Mouse (Mus musculus) CH12.LX (cell line): ENCODE measurements around the gene Abi2. TPM values are rescaled to one million over a fixed set of nuclear protein-coding genes. Genes with fewer than 3 reads are reported as not detected.

Experiments
- DNase-seq: peaks from one replicate; pipeline ENCODE4 v3.0.0-alpha.2; 2013; ENCODE audit errors: extremely low read depth
- H3K27ac ChIP-seq: 2 replicates; pipeline ENCODE4 v1.5.1; 2012; ENCODE audit warnings: low read depth, mild to moderate bottlenecking, control low read depth, moderate library complexity; ENCODE audit not compliant: insufficient read depth
- H3K27me3 ChIP-seq: replicated peaks from 2 replicates; pipeline ENCODE3; 2012; ENCODE audit warnings: inconsistent platforms
- H3K36me3 ChIP-seq, 2 experiments: replicated peaks in 1 of 2; 2 replicates each; pipeline versions ENCODE3 to v1.6.1; 2012; ENCODE audit warnings: inconsistent platforms in 1 of 2, low read length in 1 of 2, mild to moderate bottlenecking in 1 of 2, mixed read lengths in 1 of 2, moderate library complexity in 1 of 2; ENCODE audit not compliant: control insufficient read depth in 1 of 2, insufficient read depth in 1 of 2
- H3K4me1 ChIP-seq, 2 experiments: 2 replicates each; pipeline ENCODE4 v1.6.1; 2012; ENCODE audit warnings: inconsistent platforms in 1 of 2, moderate library complexity in 1 of 2; ENCODE audit not compliant: insufficient read depth in 2 of 2, control insufficient read depth in 1 of 2
- H3K4me2 ChIP-seq: 2 replicates; pipeline ENCODE4 v1.6.1; 2012; ENCODE audit warnings: low read depth, mild to moderate bottlenecking, control low read depth; ENCODE audit not compliant: poor library complexity, insufficient read depth, severe bottlenecking
- H3K4me3 ChIP-seq, 3 experiments: fragments of 150-350 bp in 1 of 3; sonication (generic) in 1 of 3; replicated peaks in 1 of 3; 2 replicates each; pipeline versions ENCODE3 to v1.5.1; 2011 to 2012; ENCODE audit warnings: low read depth in 2 of 3, low read length in 2 of 3, mild to moderate bottlenecking in 2 of 3, moderate library complexity in 2 of 3, control low read depth in 1 of 3, improper control_type of control experiment in 1 of 3, inconsistent platforms in 1 of 3, mixed read lengths in 1 of 3; ENCODE audit not compliant: poor library complexity in 1 of 3
- H3K79me2 ChIP-seq: replicated peaks from 2 replicates; pipeline ENCODE4 v1.6.1; 2012; ENCODE audit warnings: mild to moderate bottlenecking, moderate library complexity; ENCODE audit not compliant: control insufficient read depth, poor library complexity, insufficient read depth, severe bottlenecking; ENCODE audit errors: extremely low read depth
- H3K9ac ChIP-seq: 2 replicates; pipeline ENCODE4 v1.6.1; 2012; ENCODE audit warnings: low read depth, mild to moderate bottlenecking, control low read depth, moderate library complexity; ENCODE audit not compliant: insufficient read depth
- H3K9me3 ChIP-seq: replicated peaks from 2 replicates; pipeline ENCODE3; 2012; ENCODE audit warnings: low read length, inconsistent platforms, mixed read lengths
- BHLHE40 ChIP-seq: IDR thresholded peaks from 2 replicates; pipeline ENCODE4 v1.6.1; 2011; ENCODE audit warnings: mild to moderate bottlenecking, low read depth, low read length, improper control_type of control experiment
- CHD1 ChIP-seq: IDR thresholded peaks from 2 replicates; pipeline ENCODE4 v1.6.1; 2012; ENCODE audit warnings: low read depth, low read length, improper control_type of control experiment, inconsistent platforms
- CTCF ChIP-seq, 2 experiments: IDR thresholded peaks in 1 of 2; conservative IDR thresholded peaks in 1 of 2; 2 replicates each; pipeline ENCODE4 v1.5.1; 2011 to 2012; ENCODE audit warnings: low read depth in 2 of 2, low read length in 2 of 2, improper control_type of control experiment in 1 of 2, inconsistent platforms in 1 of 2, mild to moderate bottlenecking in 1 of 2, moderate library complexity in 1 of 2
- E2F4 ChIP-seq: IDR thresholded peaks from 2 replicates; pipeline ENCODE4 v1.6.1; 2011; ENCODE audit warnings: low read depth, low read length, improper control_type of control experiment; ENCODE audit not compliant: insufficient replicate concordance
- ELF1 ChIP-seq: IDR thresholded peaks from 2 replicates; pipeline ENCODE4 v1.6.1; 2014; ENCODE audit warnings: low read depth, mild to moderate bottlenecking, inconsistent platforms, low read length, improper control_type of control experiment
- ETS1 ChIP-seq: conservative IDR thresholded peaks from 2 replicates; pipeline ENCODE4 v1.6.1; 2012; ENCODE audit warnings: low read depth, mild to moderate bottlenecking, inconsistent platforms, low read length, improper control_type of control experiment, moderate library complexity
- HCFC1 ChIP-seq: IDR thresholded peaks from 2 replicates; pipeline ENCODE4 v1.6.1; 2012; ENCODE audit warnings: low read depth, mild to moderate bottlenecking, inconsistent platforms, low read length, improper control_type of control experiment
- IRF4 ChIP-seq: IDR thresholded peaks from 2 replicates; pipeline ENCODE4 v1.6.1; 2014; ENCODE audit warnings: low read depth, mild to moderate bottlenecking, inconsistent platforms, low read length, improper control_type of control experiment
- JUN ChIP-seq: IDR thresholded peaks from 2 replicates; pipeline ENCODE4 v1.6.1; 2011; ENCODE audit warnings: low read depth, mild to moderate bottlenecking, low read length, improper control_type of control experiment, moderate library complexity; ENCODE audit not compliant: insufficient read depth
- KAT2A ChIP-seq: IDR thresholded peaks from 2 replicates; pipeline ENCODE4 v1.6.1; 2012; ENCODE audit warnings: low read length, improper control_type of control experiment, inconsistent platforms; ENCODE audit not compliant: insufficient replicate concordance
- MAX ChIP-seq: IDR thresholded peaks from 2 replicates; pipeline ENCODE4 v1.6.1; 2011; ENCODE audit warnings: low read length, improper control_type of control experiment
- MAZ ChIP-seq: IDR thresholded peaks from 2 replicates; pipeline ENCODE4 v1.6.1; 2012; ENCODE audit warnings: low read depth, mild to moderate bottlenecking, inconsistent platforms, low read length, improper control_type of control experiment, moderate library complexity
- NRF1 ChIP-seq: IDR thresholded peaks from 2 replicates; pipeline ENCODE4 v1.6.1; 2014; ENCODE audit warnings: low read depth, mild to moderate bottlenecking, inconsistent platforms, low read length, improper control_type of control experiment, moderate library complexity
- PAX5 ChIP-seq: IDR thresholded peaks from 2 replicates; pipeline ENCODE4 v1.6.1; 2012; ENCODE audit warnings: low read length, inconsistent platforms, mixed read lengths
- POLR2AphosphoS2 ChIP-seq: IDR thresholded peaks from 2 replicates; pipeline ENCODE4 v1.6.1; 2011; ENCODE audit warnings: low read depth, low read length, improper control_type of control experiment
- RAD21 ChIP-seq: IDR thresholded peaks from 2 replicates; pipeline ENCODE4 v1.6.1; 2011; ENCODE audit warnings: low read depth, mild to moderate bottlenecking, low read length, improper control_type of control experiment, moderate library complexity
- SIN3A ChIP-seq: IDR thresholded peaks from 2 replicates; pipeline ENCODE4 v1.6.1; 2012; ENCODE audit warnings: low read length, improper control_type of control experiment, inconsistent platforms
- TCF12 ChIP-seq: IDR thresholded peaks from 2 replicates; pipeline ENCODE4 v1.6.1; 2014; ENCODE audit warnings: low read depth, mild to moderate bottlenecking, inconsistent platforms, low read length, improper control_type of control experiment
- USF1 ChIP-seq: IDR thresholded peaks from 2 replicates; pipeline ENCODE4 v1.6.1; 2014; ENCODE audit warnings: low read depth, mild to moderate bottlenecking, inconsistent platforms, low read length, improper control_type of control experiment
- ZNF384 ChIP-seq: IDR thresholded peaks from 2 replicates; pipeline ENCODE4 v1.6.1; 2012; ENCODE audit warnings: low read depth, low read length, improper control_type of control experiment, inconsistent platforms
- dilution Hi-C: fragments of 300-500 bp; cut with MboI; formaldehyde crosslinking; loops from 2 replicates; pipeline ENCODE4 v1.14.3; 2020; ENCODE audit warnings: low sequenced_read_pairs; ENCODE audit not compliant: extremely low pct_unique_long_range_greater_than_20kb, extremely low pct_ligation_motif_present
- in situ Hi-C: fragments of 300-500 bp; cut with MboI; formaldehyde crosslinking; loops from 3 replicates; pipeline ENCODE4 v1.14.3; 2019; ENCODE audit warnings: low sequenced_read_pairs, low pct_ligation_motif_present, low pct_unique_long_range_greater_than_20kb, mixed read lengths
- polyA plus RNA-seq: library from polyadenylated mRNA; unstranded; fragments of >175 nt; gene quantifications from 2 replicates; pipeline ENCODE4 v1.2.1, GENCODE M21; 2012; ENCODE audit warnings: low read depth; ENCODE audit not compliant: insufficient read length
- total RNA-seq, 2 experiments: library from RNA; depleted of rRNA; stranded (reverse); fragments of 300-350 nt in 1 of 2; fragments of >200 nt in 1 of 2; gene quantifications; 2 replicates each; pipeline ENCODE4 v1.2.3; 2012 to 2014

The Abi2 gene
- total and polyA plus RNA-seq, 3 experiments = 8.7 to 15.0 (median 14.0) TPM

DNA sequence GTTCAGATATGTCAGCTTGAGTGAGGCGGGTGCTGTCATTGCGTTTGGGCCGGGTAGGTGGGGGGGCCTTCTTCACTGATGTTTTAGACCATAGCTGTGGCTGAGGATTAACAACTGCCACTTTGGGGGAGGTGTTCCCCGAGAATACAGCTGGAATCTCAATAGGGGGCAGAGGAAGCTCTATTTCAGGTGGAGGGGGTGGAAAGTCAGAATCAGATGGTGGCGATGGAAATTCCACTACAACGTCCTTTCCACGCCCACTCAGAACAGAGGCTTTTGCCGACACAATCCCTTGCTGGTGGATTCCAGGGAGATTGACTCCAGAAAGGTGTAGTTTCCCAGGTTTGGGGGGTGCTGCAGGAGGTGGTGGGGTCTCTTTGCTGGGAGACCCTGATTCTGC, 79.2 kb downstream of the Abi2 start:
- peaks cover 44 to 73% of the 10 kb centered on the region in 2 experiments for H3K36me3 ChIP-seq
- H3K27ac ChIP-seq = no peak overlapping the region
- no peaks in the 10 kb centered on the region for H3K79me2 ChIP-seq
- no peak for DNase-seq
- dilution Hi-C loops (no loop called here), in situ Hi-C loops (no loop called here)
- H3K9ac ChIP-seq = no peak overlapping the region
- no peaks in the 10 kb centered on the region for H3K27me3 ChIP-seq
- H3K4me2 ChIP-seq = no peak overlapping the region
- no peak for TF ChIP-seq JUN
- TF ChIP-seq NRF1 = no peak
- no peak for TF ChIP-seq MAZ
- TF ChIP-seq KAT2A = no peak
- TF ChIP-seq, all 38 proteins: peak for 0
- Histone ChIP-seq H3K4me3 (no peak overlapping the region), H3K4me1 (no peaks in the 10 kb centered on the region), H3K9me3 (no peaks in the 10 kb centered on the region)

DNA sequence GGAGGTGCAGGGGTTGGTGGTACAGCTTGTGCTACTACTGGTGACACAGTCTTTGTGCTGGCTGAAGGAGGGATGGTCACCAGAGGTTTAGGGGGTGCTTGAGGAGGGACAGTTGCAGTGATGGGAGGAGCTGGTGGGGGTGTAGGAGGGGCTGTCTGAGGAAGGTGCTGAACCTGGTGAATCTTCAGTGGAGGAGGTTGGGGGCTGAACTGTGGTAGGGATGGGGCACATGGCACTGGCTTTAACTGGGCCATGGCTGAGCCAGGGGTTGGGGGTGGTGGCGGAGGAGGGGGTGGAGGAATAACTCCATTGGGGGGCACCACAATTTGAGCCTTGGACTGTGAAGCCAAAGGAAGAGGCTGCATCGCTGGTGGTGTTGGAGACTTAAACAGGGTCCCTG, 80.2 kb downstream of the Abi2 start:
- no peak for DNase-seq
- H3K9me3 ChIP-seq = no peaks in the 10 kb centered on the region
- no peaks in the 10 kb centered on the region for H3K27me3 ChIP-seq
- in situ Hi-C loops (no loop called here), dilution Hi-C loops (no loop called here)
- H3K4me2 ChIP-seq = no peak overlapping the region
- no peak for TF ChIP-seq BHLHE40
- no peak for TF ChIP-seq ELF1
- TF ChIP-seq CHD1 = no peak
- no peak for TF ChIP-seq TCF12
- TF ChIP-seq CTCF (conservative IDR thresholded peaks at IDR 0.05 in 1 of 2, IDR thresholded peaks at IDR 0.05 in 1 of 2; ENCODE audit: low read depth in 2 of 2, low read length in 2 of 2) = no peak
- no peak for TF ChIP-seq USF1
- no peak for TF ChIP-seq IRF4
- no peak for TF ChIP-seq POLR2AphosphoS2
- TF ChIP-seq KAT2A = no peak
- TF ChIP-seq HCFC1 = no peak
- no peak for TF ChIP-seq PAX5
- TF ChIP-seq E2F4 = no peak
- TF ChIP-seq ETS1 = no peak
- no peak for TF ChIP-seq SIN3A
- TF ChIP-seq MAX = no peak
- no peak for TF ChIP-seq RAD21
- no peak for TF ChIP-seq ZNF384
- H3K27ac ChIP-seq = no peak overlapping the region
- peaks cover 48 to 81% of the 10 kb centered on the region in 2 experiments for H3K36me3 ChIP-seq
- H3K79me2 ChIP-seq = no peaks in the 10 kb centered on the region
- no peak overlapping the region for H3K4me3 ChIP-seq
- no peak overlapping the region for H3K9ac ChIP-seq
- no peaks in the 10 kb centered on the region for H3K4me1 ChIP-seq
